Mouse (Mus musculus) right cerebral cortex, adult 18-20 months (tissue): ENCODE data around the gene Rassf7.
A peak's percentile ranks its signal among the peaks of the same experiment; 100 is the strongest.

ENCODE experiments used
- DNase-seq: peaks from one replicate; pipeline ENCODE4 v3.0.0; 2022; ENCODE audit warnings: mixed read lengths

Rassf7 gene

GRCm38 (mm10) chr7:141215101-141215879 is at the start of gene Rassf7:
Gene Rassf7, plus strand, starts transcription at chr7:141215860.
- DNase-seq: peak; percentile 89

DNA sequence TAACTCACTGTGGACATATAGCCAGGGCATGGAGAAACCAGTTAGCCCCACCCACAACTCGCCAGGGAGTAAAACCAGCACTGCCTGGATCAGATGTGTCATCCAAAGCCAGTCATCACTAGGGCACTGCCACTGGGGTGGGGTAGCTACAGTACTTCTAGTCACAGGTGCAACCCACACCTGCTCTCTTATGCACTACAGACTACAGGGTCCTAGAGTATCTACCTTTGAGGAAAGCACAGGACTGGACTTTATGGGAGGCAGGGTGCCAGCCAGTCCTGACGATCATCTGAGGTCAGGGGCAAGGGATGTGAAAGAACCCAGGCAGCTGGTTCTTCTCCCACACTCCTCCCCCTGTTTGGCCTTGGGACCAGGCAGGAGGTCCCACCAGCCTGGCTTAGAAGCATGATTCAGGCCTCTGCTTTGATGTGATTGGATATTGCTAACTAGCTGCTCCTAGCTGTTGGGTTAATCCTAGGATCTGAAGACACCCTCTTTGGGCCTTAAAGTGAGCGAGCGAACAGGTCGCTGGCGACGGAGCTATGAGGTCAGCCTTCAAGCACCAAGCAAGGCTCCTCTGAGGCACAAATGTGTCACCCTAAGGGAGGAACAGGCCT is 47.7 kb upstream of the Rassf7 start:
- DNase-seq: peak; percentile 30

GRCm38 (mm10) chr7:141168518-141168953 is 47.1 kb upstream of the Rassf7 start:
- DNase-seq: peak; percentile 71

DNA sequence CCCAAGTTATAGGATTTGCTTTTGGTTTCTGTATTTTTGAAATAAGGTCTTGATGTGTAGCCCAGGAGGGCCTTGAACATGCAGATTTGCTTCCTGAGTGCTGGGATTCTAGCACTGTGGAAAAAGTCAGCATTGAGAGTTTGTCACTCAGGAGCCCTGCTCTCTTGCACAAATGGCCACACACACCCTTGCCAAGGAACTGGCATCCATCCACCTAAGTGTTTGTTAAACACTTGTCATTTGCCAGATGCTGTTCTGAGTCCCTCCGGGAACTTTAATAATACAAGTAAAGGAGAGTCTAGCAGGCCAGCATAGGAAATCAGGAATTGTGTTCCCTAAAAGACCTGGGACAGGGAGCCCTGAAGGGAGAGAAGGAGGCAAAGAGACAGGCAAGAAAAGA is 46.4 kb upstream of the Rassf7 start:
- DNase-seq: no peak

DNA sequence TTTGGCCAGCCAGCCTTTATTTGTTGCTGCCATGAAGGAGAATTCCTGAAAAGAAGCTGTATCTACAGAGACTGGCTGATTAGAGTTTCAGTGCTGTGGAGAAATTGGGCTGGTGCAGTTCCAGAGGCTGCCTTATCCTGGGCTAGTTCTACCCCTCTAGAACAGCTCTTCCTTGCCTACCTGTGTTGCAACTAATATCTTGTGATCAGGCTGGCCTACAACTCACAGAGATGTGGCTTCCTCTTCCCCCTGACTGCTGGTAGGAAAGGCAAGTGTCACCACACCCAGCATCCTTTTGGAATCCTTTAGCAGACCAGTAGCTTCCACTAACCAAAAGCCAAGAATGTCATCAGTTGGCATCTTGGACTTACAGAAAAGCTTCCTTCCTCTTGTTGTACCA is 45.8 kb upstream of the Rassf7 start:
- DNase-seq: no peak

DNA sequence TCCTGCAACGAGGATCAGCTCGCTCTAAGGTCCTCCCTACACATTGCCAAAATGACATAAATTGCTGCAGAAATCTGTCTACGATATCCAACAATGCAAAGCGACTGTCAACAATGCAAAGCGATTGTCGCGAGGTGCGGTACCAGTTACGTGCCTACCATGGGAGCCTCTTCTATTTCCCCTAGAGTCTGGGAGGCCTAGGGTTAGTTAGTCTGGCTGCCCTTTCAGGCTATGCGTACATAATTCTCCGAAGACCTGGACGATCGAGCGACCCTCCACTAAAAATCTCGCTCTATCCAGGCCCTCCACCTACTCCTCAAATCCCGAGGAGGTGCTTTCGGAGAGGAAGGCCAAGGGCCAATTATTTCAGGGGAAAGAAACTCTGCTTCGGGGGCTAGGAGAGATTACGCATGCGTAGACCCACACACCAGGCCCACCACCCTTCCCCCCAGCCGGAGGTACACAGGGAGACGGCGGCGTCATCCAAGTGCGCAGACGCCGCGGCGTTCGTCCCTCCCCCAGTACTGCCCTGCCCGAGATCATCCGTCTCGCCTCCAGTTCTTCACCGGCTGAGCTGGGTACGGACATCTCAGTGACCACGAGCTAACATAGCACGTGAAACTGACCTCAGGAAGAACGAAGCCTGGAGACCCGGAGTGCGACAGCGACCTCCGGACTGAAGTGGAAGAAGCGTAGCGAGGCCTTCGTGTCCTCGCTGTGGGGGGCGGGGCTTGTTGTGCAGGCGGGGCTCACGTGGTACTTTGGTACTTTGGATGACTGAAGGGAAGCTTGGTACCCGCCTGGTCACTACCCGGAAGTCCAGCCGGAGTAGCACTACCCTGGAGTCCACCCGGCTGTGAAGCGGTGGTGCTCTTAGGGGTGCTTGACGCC is 43.3 kb upstream of the Rassf7 start, which contains the start of gene Rnh1:
Rnh1 (minus strand) TSS at position 742 of the 891 bp plus-strand sequence.
- peak; percentile 94 for DNase-seq

GRCm38 (mm10) chr7:141173323-141173850 is 42.3 kb upstream of the Rassf7 start:
- no peak for DNase-seq

DNA sequence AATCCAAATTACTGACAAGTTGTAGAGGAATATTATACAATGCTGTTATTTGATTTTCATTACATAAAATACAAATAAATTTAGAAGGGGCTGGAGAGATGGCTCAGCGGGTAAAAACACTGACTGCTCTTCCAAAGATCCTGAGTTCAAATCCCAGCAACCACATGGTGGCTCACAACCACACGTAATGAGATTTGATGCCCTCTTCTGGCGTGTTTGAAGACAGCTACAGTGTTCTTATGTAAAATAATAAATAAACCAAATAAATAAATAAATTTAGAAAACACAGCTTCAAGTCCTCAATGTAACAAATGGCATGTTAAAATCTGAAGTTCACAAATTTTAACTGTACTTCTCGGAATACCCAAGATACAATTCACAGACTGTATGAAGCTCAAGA is 40.6 kb upstream of the Rassf7 start:
- DNase-seq: no peak

- DNase-seq: peak; percentile 87
Measured at GRCm38 (mm10) chr7:141176173-141176572, 39.5 kb upstream of the Rassf7 start.

- DNase-seq: no peak
Measured at GRCm38 (mm10) chr7:141188194-141188593, 27.5 kb upstream of the Rassf7 start.

GRCm38 (mm10) chr7:141188733-141189132 is 26.9 kb upstream of the Rassf7 start:
- DNase-seq: no peak

- no peak for DNase-seq
Measured at GRCm38 (mm10) chr7:141190220-141190619, 25.4 kb upstream of the Rassf7 start.

- no peak for DNase-seq
Measured at GRCm38 (mm10) chr7:141191036-141191435, 24.6 kb upstream of the Rassf7 start.

GRCm38 (mm10) chr7:141191796-141192685 is 23.6 kb upstream of the Rassf7 start:
- DNase-seq: no peak

- peak; percentile 41 for DNase-seq
Measured at GRCm38 (mm10) chr7:141192776-141193347, 22.8 kb upstream of the Rassf7 start.

DNA sequence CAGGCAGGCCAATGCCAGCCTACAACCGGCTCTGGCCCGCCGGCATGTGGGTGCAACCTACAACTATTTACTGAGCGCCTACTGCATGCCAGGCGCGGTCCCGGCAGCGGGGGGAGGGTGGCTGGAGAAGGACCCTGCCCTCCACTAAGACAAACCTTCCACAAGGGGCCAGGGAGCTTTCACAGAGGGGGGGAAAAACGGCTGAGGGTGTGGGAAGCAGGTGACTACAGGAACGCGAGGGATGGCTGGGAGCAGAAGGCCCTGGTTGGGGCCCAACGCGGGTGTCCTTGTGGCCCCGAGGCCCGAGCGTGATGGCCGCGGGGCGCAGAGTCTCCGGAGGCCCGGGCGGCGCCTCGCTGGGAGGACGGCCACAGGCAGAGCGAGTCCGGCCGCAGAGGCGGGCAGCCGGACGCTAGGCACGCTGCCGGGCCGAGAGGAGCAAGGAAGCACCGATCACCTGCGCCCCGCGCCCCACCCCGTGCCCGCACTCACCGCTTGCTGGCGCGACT is 22.3 kb upstream of the Rassf7 start:
- no peak for DNase-seq

DNA sequence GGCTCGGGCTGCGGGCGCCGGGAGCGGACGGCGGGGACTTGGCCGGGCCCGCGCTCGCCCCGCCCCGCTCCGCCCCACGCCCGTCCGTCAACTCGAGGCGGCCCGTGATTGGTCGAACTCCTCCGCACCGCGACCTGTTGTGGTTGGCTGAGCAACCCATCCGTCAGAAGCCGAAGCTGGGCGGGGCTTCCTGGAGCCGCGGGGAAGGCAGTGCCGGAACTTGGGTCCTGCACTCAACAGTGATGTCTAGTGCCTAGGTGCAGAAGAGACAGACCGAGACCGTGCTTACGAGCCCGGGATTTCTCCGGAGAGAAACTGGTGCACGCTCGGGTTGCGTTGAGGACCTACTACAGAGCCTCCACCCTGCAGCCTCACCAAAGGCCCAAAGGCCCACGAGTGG is 21.7 kb upstream of the Rassf7 start, which contains the start of the genes Hras and Lrrc56:
Hras (minus strand) TSS at position 58 of the 400 bp plus-strand sequence.
Lrrc56 (plus strand) TSS at position 210 of the 400 bp plus-strand sequence.
- peak; percentile 98 for DNase-seq

- DNase-seq: no peak
Measured at GRCm38 (mm10) chr7:141194409-141194808, 21.3 kb upstream of the Rassf7 start.

DNA sequence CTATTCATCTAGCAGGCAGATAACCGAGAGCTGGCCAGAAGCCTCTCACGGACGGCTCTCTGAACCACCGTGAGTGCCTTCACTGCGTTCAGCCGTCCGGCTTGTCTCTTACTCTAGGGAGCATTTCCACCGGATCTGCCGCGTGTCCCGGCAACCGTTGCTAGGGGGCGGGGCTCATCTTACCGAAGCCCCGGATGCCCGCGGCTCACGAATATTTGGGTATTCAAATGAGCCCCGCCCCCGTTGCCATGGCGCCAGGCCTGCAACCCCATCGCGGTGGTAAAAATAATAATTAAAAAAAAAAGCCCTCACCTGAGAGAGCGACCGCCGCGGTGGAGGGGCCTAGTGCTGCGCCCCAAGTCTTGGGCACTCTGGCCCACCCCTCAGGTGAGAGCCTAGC is 20.8 kb upstream of the Rassf7 start:
- peak; percentile 88 for DNase-seq

GRCm38 (mm10) chr7:141195754-141196153 is 19.9 kb upstream of the Rassf7 start:
- DNase-seq: no peak
